Mouse (Mus musculus): ENCODE measurements at regions not wholly inside any gene's neighbourhood (a gene's known extent, or its start where the extent isn't known, plus 50 kb on each side); places are given as distances from the start of the nearest gene placed in this dataset.

DNA sequence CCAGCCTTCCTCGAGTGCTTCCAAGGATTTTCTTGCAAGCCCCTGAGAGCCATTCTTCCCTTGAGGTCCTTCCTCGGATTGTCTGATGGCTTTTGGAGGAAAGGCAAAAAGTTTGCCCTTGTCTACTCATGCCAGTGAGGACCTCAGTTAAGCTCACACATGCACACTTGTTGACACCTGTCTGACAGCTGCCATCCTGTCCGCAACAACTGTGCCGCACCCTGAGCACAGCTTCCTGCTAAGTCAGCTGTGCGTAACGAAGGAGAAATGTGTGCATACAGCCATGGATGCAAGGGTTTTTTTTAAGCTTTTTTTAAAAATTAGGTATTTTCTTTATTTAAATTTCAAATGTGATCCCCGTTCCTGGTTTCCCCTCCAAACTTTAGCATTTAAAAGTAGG lies 293.8 kb downstream of the Adgrl2 start:
- H3K9me3 ChIP-seq = no peaks in the 10 kb centered on the region
- no peaks in the 10 kb centered on the region for H3K36me3 ChIP-seq
- ATAC-seq (ENCODE audit: extremely low read depth, insufficient number of reproducible peaks, low FRiP score, low TSS enrichment) = no peak
- 63% methylated on average over 7 of the region's 7 CpGs for WGBS
- H3K4me1 ChIP-seq = peaks cover 5% of the 10 kb centered on the region; the same call in 1 of the 2 replicates
- no peak overlapping the region for H3K4me3 ChIP-seq
- no peak overlapping the region for H3K27ac ChIP-seq (replicated peaks)
- no peak overlapping the region for H3K4me2 ChIP-seq
- H3K27me3 ChIP-seq (replicated peaks) = no peaks in the 10 kb centered on the region
- H3K9ac ChIP-seq = no peak overlapping the region

DNA sequence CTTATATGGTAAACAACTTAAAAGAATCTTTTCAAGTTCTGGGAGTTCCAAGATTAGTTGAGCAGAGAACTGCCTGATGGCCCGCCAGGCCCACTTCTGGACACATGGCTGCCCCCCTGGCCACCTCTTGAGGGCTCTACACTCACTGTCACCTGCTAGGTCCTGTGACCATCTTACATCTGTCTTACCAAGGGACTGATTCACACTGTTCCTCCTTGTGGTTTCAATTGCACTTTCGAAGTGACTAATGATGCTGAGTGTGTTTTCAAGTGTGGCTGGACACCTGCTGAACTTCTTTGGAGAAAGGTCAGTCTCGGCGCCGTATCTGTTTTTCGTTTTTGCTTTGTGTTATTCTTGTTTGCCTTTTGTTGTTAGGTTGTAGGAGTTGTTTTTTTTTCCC lies 294.9 kb downstream of the Adgrl2 start:
- H3K9ac ChIP-seq = no peak overlapping the region
- no peak overlapping the region for H3K4me2 ChIP-seq
- no peak overlapping the region for H3K4me3 ChIP-seq
- WGBS = 78% methylated on average over 6 of the region's 6 CpGs
- ATAC-seq (ENCODE audit: extremely low read depth, insufficient number of reproducible peaks, low FRiP score, low TSS enrichment) = no peak
- no peaks in the 10 kb centered on the region for H3K36me3 ChIP-seq
- H3K27ac ChIP-seq (replicated peaks) = no peak overlapping the region
- H3K4me1 ChIP-seq = peaks cover 5% of the 10 kb centered on the region; the same call in 1 of the 2 replicates
- H3K27me3 ChIP-seq (replicated peaks) = no peaks in the 10 kb centered on the region
- H3K9me3 ChIP-seq = no peaks in the 10 kb centered on the region

DNA sequence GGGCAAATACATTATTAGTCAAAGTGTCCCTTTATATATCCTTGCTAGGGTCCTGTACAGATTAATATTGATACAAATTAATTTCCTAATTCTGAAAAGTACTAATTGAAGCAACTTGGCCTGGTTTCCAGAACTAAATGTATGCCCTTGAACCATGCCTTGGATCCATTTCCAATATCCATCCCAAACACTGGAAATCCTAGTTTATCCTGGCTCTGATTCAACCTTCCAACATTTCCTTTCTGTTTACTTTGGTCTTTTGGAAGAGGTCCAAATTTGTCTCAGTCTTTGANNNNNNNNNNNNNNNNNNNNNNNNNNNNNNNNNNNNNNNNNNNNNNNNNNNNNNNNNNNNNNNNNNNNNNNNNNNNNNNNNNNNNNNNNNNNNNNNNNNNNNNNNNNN lies 307.2 kb downstream of the Adgrl2 start:
- Histone ChIP-seq H3K4me1 (peaks cover 23% of the 10 kb centered on the region), H3K9ac (no peak overlapping the region), H3K36me3 (no peaks in the 10 kb centered on the region), H3K27me3 (replicated peaks) (no peaks in the 10 kb centered on the region), H3K27ac (replicated peaks) (no peak overlapping the region), H3K4me2 (no peak overlapping the region), H3K4me3 (no peak overlapping the region), H3K9me3 (no peaks in the 10 kb centered on the region)
- no peak for ATAC-seq (ENCODE audit: extremely low read depth, insufficient number of reproducible peaks, low FRiP score, low TSS enrichment)

DNA sequence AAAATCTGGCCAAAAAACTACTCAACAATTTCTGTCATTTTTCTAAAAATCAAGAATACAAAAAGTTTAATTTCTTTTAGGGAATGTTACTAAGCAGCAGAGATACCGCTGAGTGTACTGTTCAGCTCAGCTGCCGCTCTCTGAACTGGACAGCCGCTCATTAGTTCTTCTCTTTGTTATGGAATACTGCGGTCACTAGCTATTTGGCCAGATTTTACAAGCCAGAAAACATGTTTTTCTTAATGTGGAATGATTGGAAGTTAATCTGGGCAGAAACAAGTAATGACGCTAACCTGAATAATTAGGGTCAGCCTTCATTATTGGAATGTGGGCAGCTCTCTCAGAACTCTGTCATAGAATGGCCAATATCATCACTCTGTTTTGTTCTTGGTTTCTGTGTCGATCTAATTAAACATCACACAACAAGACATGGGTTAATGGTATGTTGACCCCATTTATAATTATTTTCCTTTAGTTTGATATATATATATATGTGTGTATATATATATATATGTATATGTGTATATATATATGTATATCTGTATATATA lies 307.8 kb downstream of the Adgrl2 start:
- WGBS = 81% methylated on average over 6 of the region's 6 CpGs
- no peak overlapping the region for H3K9ac ChIP-seq
- peaks cover 23% of the 10 kb centered on the region for H3K4me1 ChIP-seq
- H3K4me3 ChIP-seq = no peak overlapping the region
- H3K27me3 ChIP-seq (replicated peaks) = no peaks in the 10 kb centered on the region
- no peaks in the 10 kb centered on the region for H3K9me3 ChIP-seq
- no peak for ATAC-seq (ENCODE audit: extremely low read depth, insufficient number of reproducible peaks, low FRiP score, low TSS enrichment)
- H3K4me2 ChIP-seq = no peak overlapping the region
- no peaks in the 10 kb centered on the region for H3K36me3 ChIP-seq
- no peak overlapping the region for H3K27ac ChIP-seq (replicated peaks)

- no peak overlapping the region for H3K9ac ChIP-seq
- no peak for ATAC-seq (ENCODE audit: extremely low read depth, insufficient number of reproducible peaks, low FRiP score, low TSS enrichment)
- WGBS = 35% methylated on average over 2 of the region's 2 CpGs
Observed at GRCm38 (mm10) chr3:148681186-148681585, 309.2 kb downstream of the Adgrl2 start.

DNA sequence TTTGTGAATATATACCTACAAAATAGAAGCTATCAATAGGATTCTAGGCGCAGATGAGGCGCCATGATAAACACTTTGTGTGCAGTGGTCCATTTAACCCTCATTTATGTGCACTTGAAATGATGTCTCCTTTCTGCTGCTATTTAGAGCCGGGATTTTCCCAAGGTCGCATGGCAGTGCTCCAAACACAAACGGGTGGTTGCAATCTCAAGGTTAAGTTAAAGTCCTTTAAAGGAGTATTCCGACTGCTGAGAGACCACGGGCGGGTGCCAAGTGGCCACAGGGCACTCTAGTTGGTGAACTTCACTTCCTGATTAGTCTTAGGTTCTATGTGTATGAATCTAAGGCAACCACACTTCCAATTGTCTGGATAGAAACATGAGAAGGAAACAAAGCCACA lies 309.6 kb downstream of the Adgrl2 start:
- Histone ChIP-seq H3K4me3 (no peak overlapping the region), H3K27ac (replicated peaks) (peak overlapping the region; percentile 43), H3K9me3 (no peaks in the 10 kb centered on the region), H3K9ac (no peak overlapping the region), H3K27me3 (replicated peaks) (no peaks in the 10 kb centered on the region), H3K4me1 (peaks cover 23% of the 10 kb centered on the region), H3K36me3 (no peaks in the 10 kb centered on the region), H3K4me2 (no peak overlapping the region)
- WGBS = 47% methylated on average over 8 of the region's 8 CpGs
- no peak for ATAC-seq (ENCODE audit: extremely low read depth, insufficient number of reproducible peaks, low FRiP score, low TSS enrichment)

More at GRCm38 (mm10) chr3:148681186-148681585, 309.2 kb downstream of the Adgrl2 start:
- Histone ChIP-seq H3K4me3 (no peak overlapping the region), H3K9me3 (no peaks in the 10 kb centered on the region), H3K27me3 (replicated peaks) (no peaks in the 10 kb centered on the region), H3K4me1 (peaks cover 23% of the 10 kb centered on the region), H3K4me2 (no peak overlapping the region), H3K27ac (replicated peaks) (peak overlapping the region; percentile 43), H3K36me3 (no peaks in the 10 kb centered on the region)

- H3K4me1 ChIP-seq = peaks cover 23% of the 10 kb centered on the region
- H3K9me3 ChIP-seq = no peaks in the 10 kb centered on the region
- no peak for ATAC-seq (ENCODE audit: extremely low read depth, insufficient number of reproducible peaks, low FRiP score, low TSS enrichment)
- no peaks in the 10 kb centered on the region for H3K36me3 ChIP-seq
- H3K27ac ChIP-seq (replicated peaks) = no peak overlapping the region
- no peak overlapping the region for H3K9ac ChIP-seq
- 82% methylated on average over 4 of the region's 4 CpGs for WGBS
- H3K4me3 ChIP-seq = no peak overlapping the region
- no peaks in the 10 kb centered on the region for H3K27me3 ChIP-seq (replicated peaks)
- no peak overlapping the region for H3K4me2 ChIP-seq
Observed at GRCm38 (mm10) chr3:148680086-148680485, 310.3 kb downstream of the Adgrl2 start.

DNA sequence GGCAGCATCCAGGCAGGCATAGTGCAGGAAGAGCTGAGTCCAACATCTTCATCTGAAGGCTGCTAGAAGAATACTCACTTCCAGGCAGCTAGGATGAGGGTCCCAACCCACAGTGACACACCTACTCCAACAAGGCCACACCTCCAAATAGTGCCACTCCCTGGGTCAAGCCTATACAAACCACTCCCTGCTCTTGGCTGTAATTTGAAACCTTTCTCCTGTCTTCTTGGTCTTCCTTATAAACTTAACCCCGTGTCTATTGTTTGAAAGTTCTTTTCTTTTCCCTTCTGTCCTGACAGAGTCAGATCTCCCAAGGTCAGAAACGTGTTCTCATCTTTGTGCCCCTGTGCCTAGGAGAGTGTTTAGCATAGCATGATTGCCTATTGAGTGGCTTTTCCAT lies 311.2 kb downstream of the Adgrl2 start:
- no peak overlapping the region for H3K9ac ChIP-seq
- H3K27ac ChIP-seq (replicated peaks) = no peak overlapping the region
- no peaks in the 10 kb centered on the region for H3K36me3 ChIP-seq
- 47% methylated on average over 2 of the region's 2 CpGs for WGBS
- no peak for ATAC-seq (ENCODE audit: extremely low read depth, insufficient number of reproducible peaks, low FRiP score, low TSS enrichment)
- no peaks in the 10 kb centered on the region for H3K9me3 ChIP-seq
- H3K27me3 ChIP-seq (replicated peaks) = no peaks in the 10 kb centered on the region
- H3K4me1 ChIP-seq = peaks cover 20% of the 10 kb centered on the region
- H3K4me2 ChIP-seq = no peak overlapping the region
- no peak overlapping the region for H3K4me3 ChIP-seq

DNA sequence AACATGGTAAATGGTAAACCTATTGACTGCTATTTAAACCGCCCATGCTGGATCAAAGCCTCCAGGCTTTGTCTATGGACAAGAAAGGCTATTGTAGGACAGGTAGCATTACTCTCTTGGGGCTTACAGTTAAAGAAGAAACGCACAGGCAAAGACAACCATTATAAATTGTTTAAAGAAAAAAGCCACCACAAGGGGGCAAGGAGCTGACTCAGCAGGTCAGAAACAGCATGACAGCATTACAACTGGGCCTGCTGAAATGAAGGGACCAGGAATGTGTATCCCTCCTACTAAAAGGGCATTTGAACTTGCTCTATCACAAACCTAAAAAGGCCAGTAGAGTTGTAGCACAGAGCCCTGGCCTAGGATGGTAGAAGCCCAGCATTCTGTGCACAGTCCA lies 314.3 kb downstream of the Adgrl2 start:
- WGBS = 60% methylated on average over 2 of the region's 2 CpGs
- no peak for ATAC-seq (ENCODE audit: extremely low read depth, insufficient number of reproducible peaks, low FRiP score, low TSS enrichment)
- H3K36me3 ChIP-seq = no peaks in the 10 kb centered on the region
- no peaks in the 10 kb centered on the region for H3K27me3 ChIP-seq (replicated peaks)
- H3K9ac ChIP-seq = no peak overlapping the region
- H3K4me2 ChIP-seq = no peak overlapping the region
- no peak overlapping the region for H3K27ac ChIP-seq (replicated peaks)
- H3K4me1 ChIP-seq = peaks cover 8% of the 10 kb centered on the region
- no peaks in the 10 kb centered on the region for H3K9me3 ChIP-seq
- no peak overlapping the region for H3K4me3 ChIP-seq

DNA sequence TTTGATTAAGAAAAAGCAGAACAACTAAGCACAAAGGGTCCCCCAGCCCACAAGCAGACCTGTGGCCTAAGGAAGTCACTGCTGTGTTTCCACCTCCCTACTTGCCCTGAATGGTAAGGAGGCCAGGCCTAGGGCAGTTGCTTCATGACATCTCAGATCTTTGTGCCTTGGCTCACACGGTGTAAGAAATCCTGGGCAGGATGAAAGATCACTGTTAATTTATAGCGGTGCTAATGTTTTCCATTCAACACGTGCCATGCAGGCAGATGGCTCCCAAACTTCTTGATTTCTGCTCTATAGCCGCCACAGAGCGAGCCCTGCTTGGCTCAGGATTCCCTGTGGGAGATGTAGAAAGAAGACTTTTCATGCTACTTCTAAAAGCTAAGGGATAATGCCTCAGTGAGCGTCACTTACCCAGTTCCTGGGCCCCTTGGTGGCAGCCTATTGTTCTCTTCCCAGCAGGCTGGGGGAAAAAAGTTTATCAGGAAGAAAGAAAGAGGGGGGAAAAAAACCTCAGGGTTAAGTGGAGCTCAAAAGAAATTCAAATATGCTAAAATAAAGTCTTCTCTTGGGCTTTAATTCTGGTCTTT lies 327.4 kb downstream of the Adgrl2 start:
- no peaks in the 10 kb centered on the region for H3K4me1 ChIP-seq
- H3K4me3 ChIP-seq = no peak overlapping the region
- 33% methylated on average over 6 of the region's 6 CpGs for WGBS

DNA sequence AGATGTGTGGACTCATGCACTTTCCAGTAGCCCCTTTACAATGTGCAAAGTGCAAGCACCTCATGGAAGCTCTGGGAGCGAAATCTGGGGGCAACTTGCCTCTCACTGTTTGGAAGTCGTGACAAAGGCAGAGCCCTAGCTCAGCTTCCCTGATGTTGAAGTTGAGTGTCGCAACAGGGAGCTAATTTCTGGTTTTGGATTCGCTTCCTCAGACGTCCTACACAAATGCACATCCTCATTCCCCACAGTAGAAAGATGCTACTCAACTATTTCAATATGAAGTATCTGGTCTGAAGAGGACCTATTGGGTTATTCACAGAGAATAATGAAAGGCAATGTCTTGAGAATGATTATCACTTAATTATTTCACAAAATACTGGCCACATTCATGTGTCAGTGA lies 331.3 kb downstream of the Adgrl2 start:
- Histone ChIP-seq H3K4me3 (no peak overlapping the region), H3K4me1 (no peaks in the 10 kb centered on the region), H3K36me3 (no peaks in the 10 kb centered on the region), H3K4me2 (no peak overlapping the region), H3K9ac (no peak overlapping the region), H3K9me3 (no peaks in the 10 kb centered on the region), H3K27me3 (replicated peaks) (no peaks in the 10 kb centered on the region), H3K27ac (replicated peaks) (no peak overlapping the region)
- WGBS = 77% methylated on average over 5 of the region's 5 CpGs
- no peak for ATAC-seq (ENCODE audit: extremely low read depth, insufficient number of reproducible peaks, low FRiP score, low TSS enrichment)

More for the DNA sequence above, 327.4 kb downstream of the Adgrl2 start:
- ATAC-seq (ENCODE audit: extremely low read depth, insufficient number of reproducible peaks, low FRiP score, low TSS enrichment) = no peak
- Histone ChIP-seq H3K4me2 (no peak overlapping the region), H3K9me3 (peaks cover 5% of the 10 kb centered on the region; the same call in 1 of the 2 replicates), H3K36me3 (no peaks in the 10 kb centered on the region), H3K9ac (no peak overlapping the region), H3K27me3 (replicated peaks) (no peaks in the 10 kb centered on the region), H3K27ac (replicated peaks) (no peak overlapping the region)

DNA sequence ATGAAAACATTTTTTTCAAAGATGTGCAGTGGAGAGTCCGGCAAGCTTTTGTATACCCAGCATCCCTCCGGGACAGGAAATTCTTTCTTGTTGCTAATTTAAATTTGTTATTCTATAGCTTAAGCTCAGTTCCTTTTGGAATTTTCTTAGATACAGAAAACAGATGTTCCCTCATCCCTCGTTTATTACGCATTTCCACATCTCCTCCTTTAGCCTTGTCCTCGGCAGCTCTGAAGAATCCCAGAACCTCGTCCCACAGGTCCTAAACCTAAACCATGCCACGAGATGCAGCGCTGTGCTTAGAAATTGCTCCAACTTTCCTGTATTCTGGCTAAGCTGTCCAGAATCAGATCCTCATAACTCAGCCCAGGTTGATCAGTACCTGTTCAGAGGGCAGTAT lies 332.0 kb downstream of the Adgrl2 start:
- Histone ChIP-seq H3K9me3 (no peaks in the 10 kb centered on the region), H3K4me1 (no peaks in the 10 kb centered on the region), H3K36me3 (no peaks in the 10 kb centered on the region), H3K27ac (replicated peaks) (no peak overlapping the region), H3K4me3 (no peak overlapping the region), H3K4me2 (no peak overlapping the region), H3K9ac (no peak overlapping the region), H3K27me3 (replicated peaks) (no peaks in the 10 kb centered on the region)
- WGBS = 71% methylated on average over 8 of the region's 8 CpGs
- no peak for ATAC-seq (ENCODE audit: extremely low read depth, insufficient number of reproducible peaks, low FRiP score, low TSS enrichment)

All from heart, embryonic 13.5 days (tissue).